Mouse (Mus musculus) retina, postnatal 7 days (tissue): ENCODE measurements around the gene Slc24a5.
A peak's percentile ranks its signal among the peaks of the same experiment; 100 is the strongest.

ENCODE experiments used
- DNase-seq: peaks from one replicate; pipeline ENCODE4 v3.0.0-alpha.2; 2012; ENCODE audit warnings: low read depth, low spot score

Gene Slc24a5

GRCm38 (mm10) chr2:125119381-125120110 is 51.6 kb downstream of the Slc24a5 start:
- no peak for DNase-seq

GRCm38 (mm10) chr2:125122288-125122623 is 54.3 kb downstream of the Slc24a5 start:
- peak; percentile 5 for DNase-seq

- peak; percentile 14 for DNase-seq
Observed at GRCm38 (mm10) chr2:125122624-125123476, 54.9 kb downstream of the Slc24a5 start.

GRCm38 (mm10) chr2:125123477-125123852 is 55.5 kb downstream of the Slc24a5 start, which contains the start of gene Myef2:
Gene Myef2 (minus strand): TSS chr2:125123661.
- DNase-seq: peak; percentile 78

GRCm38 (mm10) chr2:125125824-125126223 is 57.9 kb downstream of the Slc24a5 start:
- DNase-seq: no peak

GRCm38 (mm10) chr2:125126792-125127191 is 58.9 kb downstream of the Slc24a5 start:
- DNase-seq: no peak

- DNase-seq: no peak
Observed at GRCm38 (mm10) chr2:125134113-125134512, 66.2 kb downstream of the Slc24a5 start.

- DNase-seq: peak; percentile 8
Observed at GRCm38 (mm10) chr2:125135903-125136811, 68.2 kb downstream of the Slc24a5 start, which contains the start of gene Ctxn2. Gene Ctxn2 (plus strand): TSS chr2:125136692.

- no peak for DNase-seq
Observed at GRCm38 (mm10) chr2:125136846-125137245, 68.9 kb downstream of the Slc24a5 start.
